Mouse (Mus musculus): Measurements from ENCODE around the gene Sphk2. TPM values are rescaled to one million over a fixed set of nuclear protein-coding genes. Genes with fewer than 3 reads are reported as not detected.

Sphk2 gene
- total RNA-seq, 2 experiments from 2014 or later = 32.3 to 33.0 TPM

GRCm38 (mm10) chr7:45699523-45700141 is 18.2 kb downstream of the Sphk2 start, which contains the start of gene Car11:
Car11 (plus strand) TSS chr7:45699843.
- peak in 1 of 2 experiments; percentile 71 for DNase-seq (ENCODE audit: low spot score in 2 of 2)

GRCm38 (mm10) chr7:45697894-45698293 is 19.9 kb downstream of the Sphk2 start:
- DNase-seq (ENCODE audit: low spot score in 2 of 2) = no peak

- DNase-seq (ENCODE audit: low spot score in 2 of 2) = no peak
Measured at GRCm38 (mm10) chr7:45695098-45695497, 22.7 kb downstream of the Sphk2 start.

- DNase-seq (ENCODE audit: low spot score in 2 of 2) = no peak
Measured at GRCm38 (mm10) chr7:45693921-45694591, 23.7 kb downstream of the Sphk2 start, which contains the start of gene Sec1. Sec1 (minus strand) TSS chr7:45694402.

- DNase-seq (ENCODE audit: low spot score in 2 of 2) = no peak
Measured at GRCm38 (mm10) chr7:45692364-45692763, 25.4 kb downstream of the Sphk2 start.

- DNase-seq (ENCODE audit: low spot score in 2 of 2) = no peak
Measured at GRCm38 (mm10) chr7:45689800-45690199, 28.0 kb downstream of the Sphk2 start.

GRCm38 (mm10) chr7:45689099-45689498 is 28.7 kb downstream of the Sphk2 start:
- no peak for DNase-seq (ENCODE audit: low spot score in 2 of 2)

GRCm38 (mm10) chr7:45686841-45687240 is 31.0 kb downstream of the Sphk2 start:
- no peak for DNase-seq (ENCODE audit: low spot score in 2 of 2)

- no peak for DNase-seq (ENCODE audit: low spot score in 2 of 2)
Measured at GRCm38 (mm10) chr7:45685811-45686210, 32.0 kb downstream of the Sphk2 start.

- no peak for DNase-seq (ENCODE audit: low spot score in 2 of 2)
Measured at GRCm38 (mm10) chr7:45683396-45684050, 34.3 kb downstream of the Sphk2 start, which contains the start of gene Ntn5. Ntn5 (plus strand) TSS chr7:45684022.

GRCm38 (mm10) chr7:45682144-45683126 is 35.4 kb downstream of the Sphk2 start:
- DNase-seq (ENCODE audit: low spot score in 2 of 2) = peak; percentile 87 to 90

- DNase-seq (ENCODE audit: low spot score in 2 of 2) = no peak
Measured at GRCm38 (mm10) chr7:45681046-45681736, 36.6 kb downstream of the Sphk2 start.

- DNase-seq (ENCODE audit: low spot score in 2 of 2) = no peak
Measured at GRCm38 (mm10) chr7:45679966-45680621, 37.7 kb downstream of the Sphk2 start.

- DNase-seq (ENCODE audit: low spot score in 2 of 2) = no peak
Measured at GRCm38 (mm10) chr7:45678513-45678912, 39.3 kb downstream of the Sphk2 start.

GRCm38 (mm10) chr7:45677627-45678295 is 40.0 kb downstream of the Sphk2 start:
- DNase-seq (ENCODE audit: low spot score in 2 of 2) = no peak

- DNase-seq (ENCODE audit: low spot score in 2 of 2) = no peak
Measured at GRCm38 (mm10) chr7:45668921-45669320, 48.9 kb downstream of the Sphk2 start.

- DNase-seq (ENCODE audit: low spot score in 2 of 2) = no peak
Measured at GRCm38 (mm10) chr7:45667761-45668160, 50.0 kb downstream of the Sphk2 start.

GRCm38 (mm10) chr7:45666161-45666560 is 51.6 kb downstream of the Sphk2 start, which contains the start of gene Fut2:
Fut2 (minus strand) TSS chr7:45666394.
- DNase-seq (ENCODE audit: low spot score in 2 of 2) = no peak

Measured in left cerebral cortex, adult 18-20 months (tissue).